Mouse (Mus musculus) macrophage (primary cell): Measurements from ENCODE around the gene Slmap. TPM values are rescaled to one million over a fixed set of nuclear protein-coding genes. Genes with fewer than 3 reads are reported as not detected.
"Not testable (repeated sequence)": the region's sequence is repeated elsewhere in the genome, so short reads cannot be mapped to it uniquely, and the experiment has no call there.

Source experiments
- H3K27ac ChIP-seq: fragments of 350-480 bp; formaldehyde crosslinking; 2 replicates; pipeline ENCODE4 v1.9.0; 2021
- H3K36me3 ChIP-seq: fragments of 350-480 bp; formaldehyde crosslinking; 2 replicates; pipeline ENCODE4 v1.9.0; 2021; ENCODE audit errors: inconsistent target
- H3K4me3 ChIP-seq: fragments of 350-480 bp; formaldehyde crosslinking; 2 replicates; pipeline ENCODE4 v1.9.0; 2021; ENCODE audit errors: inconsistent target
- H3K79me2 ChIP-seq: fragments of 350-480 bp; formaldehyde crosslinking; 2 replicates; pipeline ENCODE4 v1.9.0; 2021; ENCODE audit errors: inconsistent target
- WGBS: methylation state at CpG from one replicate; pipeline ENCODE4 v1.1.7; 2026; ENCODE audit warnings: inconsistent platforms; ENCODE audit not compliant: missing documents; 5-methylcytosine and 5-hydroxymethylcytosine counted together
- polyA plus RNA-seq: library from polyadenylated mRNA; stranded (reverse); fragments of 250-400 nt; gene quantifications from 3 replicates; pipeline ENCODE4 v1.2.4, GENCODE M21; 2018; ENCODE audit warnings: inconsistent platforms

The Slmap gene
- polyA plus RNA-seq, 1 experiment from 2014 or later = 119 TPM

GRCm38 (mm10) chr14:26516232-26516631 is 18.5 kb downstream of the Slmap start:
- Histone ChIP-seq H3K27ac (0 out of 2 replicates have a peak overlapping the region, but pooled peaks have one; percentile 13), H3K79me2 (peaks cover 94% of the 10 kb centered on the region)
- H3K36me3 ChIP-seq, H3K4me3 ChIP-seq: not testable (repeated sequence)
- 60% methylated on average over 1 of the region's 2 CpGs for WGBS

GRCm38 (mm10) chr14:26515802-26516201 is 18.9 kb downstream of the Slmap start:
- peaks cover 94% of the 10 kb centered on the region for H3K79me2 ChIP-seq
- H3K27ac ChIP-seq = 0 out of 2 replicates have a peak overlapping the region, but pooled peaks have one; percentile 13
- H3K36me3 ChIP-seq = no peaks in the 10 kb centered on the region
- WGBS = 9% methylated on average over 9 of the region's 9 CpGs
- no peak overlapping the region for H3K4me3 ChIP-seq

GRCm38 (mm10) chr14:26510545-26510944 is 24.2 kb downstream of the Slmap start:
- 68% methylated on average over 2 of the region's 2 CpGs for WGBS
- Histone ChIP-seq H3K4me3 (no peak overlapping the region), H3K27ac (no peak overlapping the region), H3K36me3 (no peaks in the 10 kb centered on the region), H3K79me2 (peaks cover 100% of the 10 kb centered on the region)

- Histone ChIP-seq H3K79me2 (peaks cover 96% of the 10 kb centered on the region), H3K27ac (no peak overlapping the region), H3K4me3 (no peak overlapping the region), H3K36me3 (no peaks in the 10 kb centered on the region)
- 95% methylated on average over 6 of the region's 6 CpGs for WGBS
Measured at GRCm38 (mm10) chr14:26508150-26508549, 26.6 kb downstream of the Slmap start.

- WGBS = 87% methylated on average over 4 of the region's 4 CpGs
- Histone ChIP-seq H3K79me2 (peaks cover 90% of the 10 kb centered on the region), H3K4me3 (no peak overlapping the region), H3K36me3 (no peaks in the 10 kb centered on the region), H3K27ac (no peak overlapping the region)
Measured at GRCm38 (mm10) chr14:26507361-26507760, 27.4 kb downstream of the Slmap start.

- no peak overlapping the region for H3K4me3 ChIP-seq
- H3K36me3 ChIP-seq = no peaks in the 10 kb centered on the region
- peaks cover 90% of the 10 kb centered on the region for H3K79me2 ChIP-seq
- WGBS = 91% methylated on average over 4 of the region's 4 CpGs
- H3K27ac ChIP-seq = no peak overlapping the region
Measured at GRCm38 (mm10) chr14:26504541-26504940, 30.2 kb downstream of the Slmap start.

- Histone ChIP-seq H3K79me2 (peaks cover 90% of the 10 kb centered on the region), H3K4me3 (no peak overlapping the region), H3K27ac (no peak overlapping the region), H3K36me3 (no peaks in the 10 kb centered on the region)
- WGBS = 100% methylated on average over 2 of the region's 2 CpGs
Measured at GRCm38 (mm10) chr14:26500136-26500933, 34.4 kb downstream of the Slmap start.

- no peak overlapping the region for H3K4me3 ChIP-seq
- peaks cover 100% of the 10 kb centered on the region for H3K79me2 ChIP-seq
- no peak overlapping the region for H3K27ac ChIP-seq
- H3K36me3 ChIP-seq = no peaks in the 10 kb centered on the region
- WGBS = 100% methylated on average over 1 of the region's 1 CpGs
Measured at GRCm38 (mm10) chr14:26495021-26495420, 39.7 kb downstream of the Slmap start.

GRCm38 (mm10) chr14:26491150-26491549 is 43.6 kb downstream of the Slmap start:
- Histone ChIP-seq H3K27ac (no peak overlapping the region), H3K79me2 (peaks cover 84% of the 10 kb centered on the region), H3K36me3 (no peaks in the 10 kb centered on the region), H3K4me3 (no peak overlapping the region)
- 25% methylated on average over 2 of the region's 2 CpGs for WGBS

- peaks cover 84% of the 10 kb centered on the region for H3K79me2 ChIP-seq
- H3K36me3 ChIP-seq = no peaks in the 10 kb centered on the region
- H3K27ac ChIP-seq = no peak overlapping the region
- no peak overlapping the region for H3K4me3 ChIP-seq
- WGBS = 87% methylated on average over 8 of the region's 9 CpGs
Measured at GRCm38 (mm10) chr14:26488329-26489020, 46.3 kb downstream of the Slmap start.

GRCm38 (mm10) chr14:26486416-26487198 is 48.1 kb downstream of the Slmap start:
- WGBS = 81% methylated on average over 8 of the region's 8 CpGs
- Histone ChIP-seq H3K27ac (no peak overlapping the region), H3K36me3 (no peaks in the 10 kb centered on the region)

GRCm38 (mm10) chr14:26481457-26481856 is 53.3 kb downstream of the Slmap start:
- H3K27ac ChIP-seq = no peak overlapping the region
- peaks cover 38% of the 10 kb centered on the region for H3K79me2 ChIP-seq
- WGBS = 100% methylated on average over 1 of the region's 1 CpGs
- H3K36me3 ChIP-seq = no peaks in the 10 kb centered on the region
- H3K4me3 ChIP-seq = no peak overlapping the region

More at GRCm38 (mm10) chr14:26486416-26487198, 48.1 kb downstream of the Slmap start:
- H3K79me2 ChIP-seq = peaks cover 75% of the 10 kb centered on the region
- no peak overlapping the region for H3K4me3 ChIP-seq

GRCm38 (mm10) chr14:26477738-26478137 is 57.0 kb downstream of the Slmap start:
- H3K27ac ChIP-seq = no peak overlapping the region
- no peaks in the 10 kb centered on the region for H3K36me3 ChIP-seq
- H3K4me3 ChIP-seq = no peak overlapping the region
- peaks cover 8% of the 10 kb centered on the region for H3K79me2 ChIP-seq
- WGBS = 91% methylated on average over 5 of the region's 5 CpGs

GRCm38 (mm10) chr14:26476391-26476790 is 58.3 kb downstream of the Slmap start:
- H3K79me2 ChIP-seq = peaks cover 7% of the 10 kb centered on the region; the same call in 1 of the 2 replicates
- 100% methylated on average over 2 of the region's 2 CpGs for WGBS
- H3K27ac ChIP-seq = no peak overlapping the region
- H3K36me3 ChIP-seq = no peaks in the 10 kb centered on the region
- H3K4me3 ChIP-seq = no peak overlapping the region
